Mouse (Mus musculus): ENCODE data around the gene Mif.
"Not testable (repeated sequence)": the region's sequence is repeated elsewhere in the genome, so short reads cannot be mapped to it uniquely, and the experiment has no call there.

The Mif gene

DNA sequence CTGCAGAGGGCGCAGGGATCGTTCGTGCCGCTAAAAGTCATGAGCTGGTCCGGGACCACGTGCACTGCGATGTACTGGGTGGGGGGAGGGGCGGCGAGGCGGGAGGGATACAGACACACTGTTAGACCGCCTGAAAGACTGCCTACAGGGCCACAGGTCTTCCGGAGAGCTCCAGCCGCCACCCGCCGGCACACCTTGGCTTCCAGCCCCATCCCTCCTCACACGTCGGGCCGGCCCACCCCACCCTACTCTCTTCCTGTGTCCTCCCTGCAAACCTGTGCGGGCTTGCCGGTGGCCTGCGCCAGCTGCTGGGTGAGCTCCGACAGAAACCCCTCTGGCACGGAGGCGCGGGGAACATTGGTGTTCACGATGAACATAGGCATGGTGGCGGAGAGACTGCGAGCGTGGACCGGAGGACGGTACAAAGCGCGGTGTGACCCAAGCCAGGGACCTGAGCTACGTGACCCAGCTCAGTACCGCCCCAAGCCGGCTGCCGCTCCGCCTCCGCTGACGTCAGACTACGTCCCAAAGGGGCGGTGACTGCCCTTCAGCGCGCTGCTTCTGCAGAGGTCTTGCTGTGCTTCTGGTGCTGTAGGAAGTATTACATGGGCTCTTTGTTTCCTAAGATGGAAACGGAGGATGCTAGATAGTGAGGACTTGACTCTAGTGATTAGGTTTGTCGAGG is at the start of gene Mif:
Gene Mif (minus strand): TSS at position 455 of the 685 bp plus-strand sequence.
- DNase-seq: peak; percentile 82 to 85

DNA sequence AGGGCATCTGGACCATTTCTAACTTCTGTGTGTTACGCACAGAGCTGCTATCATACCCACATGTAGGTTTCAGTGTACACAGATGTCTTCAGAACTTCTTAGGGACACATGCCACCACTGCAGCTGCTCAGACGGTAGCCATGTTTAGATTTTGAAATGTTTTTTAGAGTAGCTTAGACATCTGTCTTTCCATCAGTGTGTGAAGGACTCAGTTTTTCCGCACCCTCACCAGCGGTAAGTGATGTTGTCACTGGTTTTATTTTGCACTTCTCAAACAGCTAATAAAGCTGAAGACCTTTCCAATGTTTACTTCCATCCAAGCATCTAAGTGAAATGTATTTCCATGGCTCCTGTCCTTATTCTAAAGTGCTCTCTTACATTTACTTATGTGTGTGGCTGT is 46.8 kb upstream of the Mif start:
- no peak for DNase-seq

DNA sequence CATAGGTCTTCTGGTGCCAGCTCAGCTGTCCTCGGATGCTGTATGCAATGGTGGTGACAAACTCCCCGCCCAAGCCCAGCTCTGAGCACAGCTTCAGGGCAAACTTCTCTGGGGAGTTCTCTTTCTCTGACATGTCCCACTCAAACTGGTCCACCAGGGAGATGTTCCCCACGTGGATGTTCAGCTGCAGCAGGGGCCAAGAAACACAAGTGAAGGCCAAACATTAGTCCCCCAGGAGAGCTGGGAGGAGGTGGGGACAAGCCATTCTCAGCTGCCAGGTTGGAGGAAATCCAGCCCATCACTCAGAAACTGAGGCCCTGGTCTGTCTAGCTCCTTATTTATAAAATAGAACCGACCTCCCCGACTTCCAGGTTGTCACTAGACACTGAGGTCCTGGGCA is 44.4 kb upstream of the Mif start:
- no peak for DNase-seq

DNA sequence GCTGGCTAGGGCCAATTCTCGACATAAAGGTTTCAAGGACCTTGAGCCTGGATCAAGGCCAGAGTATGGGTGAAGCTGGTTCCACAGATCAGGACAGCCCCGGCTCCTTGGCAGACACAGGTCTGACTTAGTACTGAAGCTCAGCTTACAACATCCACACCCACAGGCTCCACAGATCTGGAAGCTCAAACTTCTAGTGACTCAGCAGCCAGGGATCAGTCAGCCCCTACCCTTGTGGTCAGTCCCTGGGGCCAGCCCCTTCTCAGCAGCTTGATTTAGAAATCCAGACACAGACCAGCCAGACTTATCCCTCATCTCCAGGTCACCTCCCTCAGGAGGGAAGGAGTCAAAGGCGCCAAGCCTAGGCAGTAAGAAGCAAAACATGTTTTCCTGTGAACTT is 38.8 kb upstream of the Mif start:
- DNase-seq: no peak

DNA sequence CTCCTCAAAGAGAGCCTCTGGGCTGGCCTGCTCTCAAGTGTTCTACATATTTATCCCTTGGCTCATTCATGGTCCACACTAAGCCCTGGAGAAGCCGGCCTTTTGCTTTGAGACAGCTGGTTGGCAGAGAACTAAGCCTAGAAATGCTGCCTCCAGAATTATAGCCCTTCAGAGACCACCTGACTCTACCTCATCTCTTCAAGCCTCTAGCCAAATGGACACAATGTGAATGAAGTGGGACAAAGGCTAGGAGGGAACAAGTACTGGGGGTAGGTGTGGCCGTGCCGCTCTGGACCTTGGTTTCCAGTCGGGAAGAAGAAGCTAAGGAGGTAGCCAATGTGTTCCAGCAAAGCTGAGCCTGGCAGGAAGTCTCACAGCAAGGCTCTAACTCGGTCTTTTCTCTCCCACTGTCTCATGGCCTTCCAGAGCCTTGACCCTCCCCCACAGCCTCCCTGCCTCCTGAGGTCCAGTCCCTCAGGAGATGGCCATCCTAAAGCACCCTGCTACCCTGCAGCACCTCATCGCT is 38.1 kb upstream of the Mif start:
- no peak for DNase-seq

DNA sequence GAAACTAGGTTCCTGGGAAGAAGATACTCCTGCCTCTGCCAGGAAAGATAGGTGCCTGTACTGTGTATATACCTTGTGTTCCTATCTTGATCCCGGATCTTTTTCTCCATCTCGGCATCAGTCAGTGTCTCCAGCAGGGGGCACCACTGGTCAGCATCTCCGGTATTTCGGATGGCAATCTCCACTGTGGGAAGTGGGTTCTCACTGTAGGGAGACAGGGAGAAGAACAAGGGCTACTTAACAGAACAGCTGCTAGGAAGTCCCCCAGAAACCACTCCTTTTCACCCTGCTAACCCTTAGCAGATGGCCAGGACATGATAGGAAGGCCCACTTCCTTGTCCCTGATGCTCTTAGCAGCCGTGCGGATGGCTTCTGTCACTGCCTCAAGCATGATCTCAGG is 37.3 kb upstream of the Mif start:
- peak; percentile 84 to 86 for DNase-seq

DNA sequence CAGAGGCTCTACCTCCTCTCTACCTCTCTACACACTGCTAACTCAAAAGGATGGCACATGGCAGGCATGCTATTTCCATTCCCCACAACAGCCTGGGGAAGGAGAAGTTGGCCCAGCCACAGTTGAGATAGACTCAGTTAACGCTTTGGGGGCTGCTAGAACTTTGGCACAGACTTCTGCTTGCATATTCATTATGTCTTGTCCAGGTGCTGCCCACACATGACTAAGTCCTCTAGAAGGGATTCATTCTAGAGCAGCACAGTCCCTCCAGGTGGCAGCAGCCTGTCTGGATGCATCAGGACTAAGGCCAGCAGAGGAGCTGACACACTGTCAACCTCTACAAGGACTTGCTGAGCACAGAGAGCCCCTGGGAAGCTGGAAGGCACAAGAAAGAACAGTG is 36.2 kb upstream of the Mif start:
- no peak for DNase-seq

DNA sequence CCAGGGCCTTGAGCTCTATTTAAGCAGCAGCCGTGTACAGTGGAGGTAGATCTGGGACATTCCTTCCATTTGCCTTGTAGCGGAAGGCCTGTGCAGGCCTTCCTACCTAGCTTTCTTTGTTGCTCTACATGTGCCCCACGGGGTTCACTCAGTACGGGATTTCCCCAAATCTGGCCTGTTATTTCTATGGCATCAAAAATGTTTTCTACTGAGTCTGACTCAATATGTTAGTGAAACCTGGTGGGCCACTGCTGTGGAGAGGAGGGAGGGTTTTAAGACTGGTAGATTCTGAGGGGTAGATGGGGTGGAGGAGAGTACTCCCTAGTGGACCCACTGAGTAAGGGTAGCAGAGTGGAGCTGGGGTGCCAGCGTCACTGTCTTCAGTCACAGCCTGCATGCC is 35.7 kb upstream of the Mif start:
- no peak for DNase-seq

DNA sequence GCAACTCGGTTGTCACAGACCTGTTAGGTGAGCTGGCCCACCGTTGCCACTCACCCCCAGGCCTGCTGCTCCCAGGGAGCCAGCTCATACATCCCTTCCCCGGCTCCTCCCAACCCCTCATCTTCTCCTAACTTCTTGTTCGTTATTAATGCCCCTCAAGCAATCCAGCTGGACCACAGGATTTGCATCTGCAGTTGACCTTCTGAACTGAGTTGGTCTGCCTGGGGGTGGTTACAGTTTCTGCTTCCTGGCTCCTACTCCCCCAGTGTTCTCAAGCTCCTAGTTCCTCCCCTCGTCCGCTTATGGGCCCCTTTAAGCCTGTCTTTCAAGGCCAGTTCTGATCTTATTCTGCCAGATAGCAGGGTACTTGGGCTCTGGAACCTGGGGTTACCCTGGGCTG is 34.6 kb upstream of the Mif start:
- DNase-seq: no peak

DNA sequence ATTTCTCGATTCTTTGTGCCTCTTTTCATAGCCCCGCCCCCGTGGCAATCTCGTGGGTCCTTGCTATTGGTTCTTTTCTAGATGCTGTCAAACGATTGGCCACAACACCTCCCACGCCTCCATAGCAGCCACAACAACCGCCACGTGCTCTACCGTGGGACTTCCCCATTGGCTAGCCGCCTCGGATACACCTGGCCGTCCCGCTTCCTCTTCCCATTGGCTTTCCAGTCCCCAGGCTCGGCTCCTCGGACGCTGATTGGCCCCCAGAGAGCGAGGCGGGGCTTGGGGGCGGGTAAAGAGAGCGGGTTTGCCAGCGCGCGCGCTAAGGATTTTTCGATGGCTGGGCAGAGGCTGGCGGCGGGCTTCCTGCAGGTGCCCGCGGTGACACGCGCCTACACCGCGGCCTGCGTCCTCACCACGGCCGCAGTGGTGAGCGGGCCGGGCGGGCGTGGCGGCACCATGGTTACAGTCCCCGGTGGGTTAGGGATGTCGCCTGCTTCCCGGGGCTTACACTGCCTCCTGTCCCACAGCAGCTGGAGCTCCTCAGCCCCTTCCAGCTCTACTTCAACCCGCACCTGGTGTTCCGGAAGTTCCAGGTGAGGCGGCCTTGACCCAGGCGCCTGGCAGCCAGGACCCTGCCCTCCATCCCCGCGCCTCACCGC is 33.2 kb upstream of the Mif start, which contains the start of gene Derl3:
Gene Derl3 (plus strand): TSS at position 325 of the 662 bp plus-strand sequence.
- DNase-seq: peak; percentile 93 to 94

DNA sequence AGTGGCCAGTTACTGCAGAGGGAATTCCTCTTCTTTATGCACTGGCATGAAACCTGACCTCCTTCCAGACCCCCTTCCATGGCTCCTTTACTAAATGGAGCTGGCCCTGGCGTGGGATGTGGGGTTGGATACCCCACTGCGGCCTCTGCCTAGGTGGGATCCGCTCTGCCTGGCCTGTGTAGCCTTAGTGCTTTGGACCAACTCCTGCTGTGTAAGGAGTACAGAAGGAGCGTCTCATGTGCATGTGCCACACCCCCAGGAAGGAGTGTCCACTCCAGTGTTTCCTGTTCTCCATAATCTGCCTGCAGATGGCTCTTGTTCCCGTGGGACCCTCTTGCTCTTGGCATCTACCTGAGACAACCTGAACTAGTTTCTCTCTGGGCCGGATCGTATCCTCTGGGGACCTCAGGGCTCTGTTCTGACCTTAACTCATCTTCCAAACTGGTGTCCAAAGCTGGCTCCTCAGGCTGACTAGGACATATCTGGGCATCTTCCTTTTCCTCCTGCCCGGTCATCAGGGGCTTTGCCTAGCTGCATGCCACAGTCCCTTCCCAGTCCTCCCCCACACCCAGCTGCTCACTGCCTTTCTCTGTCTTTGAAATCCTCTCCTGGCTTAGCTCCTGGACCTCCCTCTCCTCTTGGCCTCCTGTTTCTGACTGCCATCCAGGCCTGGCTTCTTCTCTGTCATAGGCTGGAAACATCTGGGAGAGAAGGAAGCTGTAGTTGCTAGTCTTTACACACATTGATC is 29.5 kb upstream of the Mif start:
- DNase-seq: no peak

DNA sequence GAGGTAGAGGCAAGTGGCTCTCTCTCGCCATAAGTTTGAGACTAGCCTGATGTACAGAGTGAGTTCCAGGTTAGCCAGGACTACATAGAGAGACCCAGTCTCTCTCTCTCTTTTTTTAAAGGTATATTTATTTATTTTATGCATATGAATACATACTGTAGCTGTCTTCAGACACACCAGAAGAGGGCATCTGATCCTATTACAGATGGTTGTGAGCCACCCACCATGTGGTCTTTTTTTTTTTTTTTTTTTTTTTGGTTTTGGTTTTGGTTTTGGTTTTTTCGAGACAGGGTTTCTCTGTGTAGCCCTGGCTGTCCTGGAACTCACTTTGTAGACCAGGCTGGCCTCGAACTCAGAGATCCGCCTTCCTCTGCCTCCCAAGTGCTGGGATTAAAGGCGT is 27.5 kb upstream of the Mif start:
- not testable (repeated sequence) for DNase-seq

DNA sequence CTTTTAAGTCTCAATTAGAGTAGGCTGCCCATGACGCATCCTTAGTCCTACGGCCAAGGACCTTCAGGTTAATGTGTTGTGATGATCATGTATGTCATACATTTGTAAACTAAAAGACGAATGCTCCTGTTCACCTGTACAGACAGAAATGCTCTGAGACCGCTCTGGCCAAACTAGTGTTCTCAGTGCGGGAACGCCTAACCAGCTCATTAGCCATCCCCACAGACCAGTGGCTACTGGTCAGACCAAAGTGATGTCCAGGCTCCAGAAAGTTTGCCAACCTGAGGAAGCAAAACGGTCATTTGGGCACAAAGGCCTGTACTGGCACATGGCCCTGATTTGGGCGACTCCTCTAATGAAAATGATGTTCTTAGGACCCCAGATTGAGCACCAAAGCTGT is 24.7 kb upstream of the Mif start:
- DNase-seq: no peak

DNA sequence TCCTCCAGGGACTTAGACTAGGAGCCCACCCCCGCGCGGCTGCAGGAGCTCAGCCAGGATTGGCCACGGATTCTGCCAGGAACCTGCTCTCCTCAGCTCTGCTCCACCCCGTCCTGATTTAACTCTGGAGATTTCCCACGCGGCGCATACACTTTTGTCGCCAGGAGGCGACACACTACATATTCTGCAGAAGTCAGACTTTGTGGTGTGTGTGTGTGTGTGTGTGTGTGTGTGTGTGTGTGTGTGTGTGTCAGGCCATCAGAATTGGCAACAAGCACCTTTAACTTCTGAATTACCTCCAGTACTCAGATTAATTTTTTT is 23.2 kb upstream of the Mif start:
- peak; percentile 77 for DNase-seq

DNA sequence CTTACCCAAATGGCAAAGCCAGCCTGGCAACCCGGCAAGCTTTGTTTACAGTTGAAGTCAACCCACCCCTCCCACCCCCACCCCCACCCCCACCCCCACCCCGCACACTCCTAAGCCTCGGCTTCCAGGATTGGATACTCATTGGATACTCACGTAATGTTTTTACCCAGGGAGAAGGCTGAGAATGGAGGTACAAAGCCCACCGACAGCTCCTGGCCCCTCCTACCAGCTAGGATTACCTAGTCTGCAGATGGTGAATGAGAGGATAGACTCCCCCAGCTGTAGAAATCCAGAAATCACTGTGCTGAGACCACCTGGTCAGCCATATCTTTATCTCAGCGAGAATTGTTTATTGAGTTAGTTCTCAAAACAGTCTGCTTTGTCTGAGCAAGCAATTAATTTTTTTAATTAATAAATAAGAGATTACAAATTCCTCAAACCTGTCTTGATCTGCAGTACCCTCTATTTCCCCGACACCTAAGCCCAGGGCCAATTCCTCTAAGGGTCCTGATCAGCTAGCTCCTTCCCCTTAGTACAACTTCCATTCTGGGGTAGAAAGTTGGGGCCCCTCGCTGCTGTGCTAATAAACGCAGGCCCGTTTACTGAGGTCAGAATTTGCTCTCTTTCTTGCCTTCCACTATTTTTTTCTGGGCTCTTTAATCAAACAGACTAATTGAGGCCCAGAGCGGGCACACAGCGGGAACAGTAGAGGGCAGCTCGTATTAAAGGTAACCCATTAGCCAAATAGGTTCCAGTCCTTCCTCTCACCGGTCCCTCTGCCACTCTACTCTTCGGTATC is 22.6 kb upstream of the Mif start:
- no peak for DNase-seq

DNA sequence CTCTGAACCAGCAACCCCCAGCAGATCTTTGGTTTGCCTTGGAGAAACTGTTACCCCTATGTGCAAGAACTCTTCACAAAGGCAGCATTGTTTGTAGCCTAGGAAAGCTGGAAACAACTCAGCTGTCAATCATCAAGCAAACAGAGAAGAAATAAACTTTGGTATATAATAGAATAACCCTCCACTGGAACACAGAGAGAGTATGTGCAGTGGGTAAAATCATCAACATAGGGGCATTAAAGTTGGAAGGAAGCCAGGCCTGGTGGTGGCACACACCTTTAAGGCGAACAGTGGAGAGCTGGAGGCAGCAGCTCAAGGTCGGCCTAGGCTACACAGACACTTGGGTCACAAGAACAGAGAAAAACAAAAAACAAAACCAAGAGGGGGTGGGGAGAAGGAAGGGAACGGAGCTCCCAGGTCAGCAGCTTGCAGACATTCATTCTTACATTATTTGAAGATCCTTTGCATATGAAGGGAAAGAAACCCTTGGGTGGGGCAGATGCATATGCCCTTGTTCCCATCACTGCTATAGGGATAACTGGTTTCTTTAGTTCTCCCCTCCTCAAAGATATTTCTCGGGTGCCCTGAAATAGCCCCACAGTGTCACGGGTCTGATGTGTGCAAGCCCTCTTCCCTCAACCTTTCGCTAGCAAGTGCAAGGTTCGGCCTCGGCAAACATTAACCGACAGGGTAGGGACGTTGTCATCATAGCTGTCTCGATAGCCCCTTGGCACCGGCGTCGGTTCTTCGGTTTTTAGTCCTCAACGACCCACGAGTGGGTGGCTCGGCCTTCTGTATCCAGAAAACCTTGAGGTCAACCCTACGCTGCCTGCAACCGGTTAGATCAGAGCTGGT is 21.8 kb upstream of the Mif start:
- no peak for DNase-seq

DNA sequence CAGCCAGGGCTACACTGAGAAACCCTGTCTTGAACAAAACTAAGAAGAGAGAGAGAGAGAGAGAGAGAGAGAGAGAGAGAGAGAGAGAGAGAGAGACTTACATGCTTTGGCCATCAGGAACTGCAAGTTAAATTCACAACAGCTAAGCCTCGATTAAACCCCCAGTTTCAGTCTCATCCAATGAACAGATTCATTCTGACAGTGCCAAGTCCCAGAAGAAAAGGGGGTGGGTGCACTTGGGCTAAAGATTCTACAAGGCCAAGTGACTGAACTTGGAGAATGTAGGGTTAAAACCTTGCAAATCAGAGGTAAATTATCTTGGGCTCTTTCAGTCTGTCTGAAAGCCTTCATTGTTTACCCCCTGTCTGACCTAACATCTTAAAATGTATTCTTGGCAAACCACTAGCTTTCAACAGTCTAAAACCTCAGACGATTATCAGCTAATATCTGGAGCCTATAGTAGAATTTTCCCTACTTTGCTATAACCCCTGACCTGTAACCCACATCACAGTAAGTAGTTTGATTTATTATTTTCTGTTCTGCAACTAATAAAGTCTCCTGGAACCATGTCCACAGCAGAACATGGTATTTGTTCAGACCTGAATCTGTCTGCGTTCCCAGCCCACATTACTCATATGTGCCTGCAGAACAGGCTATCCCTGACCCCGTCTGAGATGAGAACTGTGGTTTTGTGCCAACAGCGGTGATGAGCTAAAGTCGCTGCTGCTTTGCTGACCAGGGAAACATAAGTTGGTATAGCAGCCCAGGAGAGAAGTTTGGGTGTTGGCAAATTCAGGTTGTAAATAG is 20.9 kb upstream of the Mif start:
- DNase-seq: no peak

DNA sequence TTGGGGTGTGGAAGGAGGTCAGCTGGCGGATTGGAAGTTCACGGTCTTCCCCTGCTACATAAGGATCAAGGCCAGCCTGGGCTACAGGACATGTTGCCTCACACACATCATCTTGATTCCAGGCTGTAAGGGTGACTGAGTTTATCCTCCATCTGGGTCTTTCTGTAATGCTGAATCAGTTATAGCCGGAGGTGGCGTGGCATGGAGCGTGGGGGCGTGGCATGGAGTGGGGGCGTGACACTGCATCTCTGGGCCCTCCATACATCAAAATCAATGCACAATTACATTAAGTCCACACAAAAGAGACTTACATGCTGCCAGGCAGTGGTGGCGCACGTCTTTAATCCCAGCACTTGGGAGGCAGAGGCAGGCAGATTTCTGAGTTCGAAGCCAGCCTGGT is 20.3 kb upstream of the Mif start:
- no peak for DNase-seq

DNA sequence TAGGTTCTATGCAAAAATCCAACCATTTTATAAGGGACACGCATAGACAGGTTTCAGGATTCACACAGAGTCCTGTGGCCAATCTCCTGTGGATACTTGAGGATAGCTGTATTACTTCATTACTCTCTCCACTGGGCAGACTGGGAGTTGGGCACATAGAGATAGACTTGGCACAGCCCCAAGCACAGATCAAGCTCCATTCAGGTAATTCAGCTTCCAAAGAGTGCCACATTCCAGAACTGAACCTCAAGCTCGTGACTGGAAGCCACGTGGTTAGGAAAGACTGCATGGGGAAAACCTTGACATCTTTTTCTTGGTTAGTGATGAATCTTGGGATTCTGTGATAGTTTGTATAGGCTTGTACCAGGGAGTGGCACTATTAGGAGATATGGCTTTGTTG is 18.8 kb upstream of the Mif start:
- DNase-seq: no peak

DNA sequence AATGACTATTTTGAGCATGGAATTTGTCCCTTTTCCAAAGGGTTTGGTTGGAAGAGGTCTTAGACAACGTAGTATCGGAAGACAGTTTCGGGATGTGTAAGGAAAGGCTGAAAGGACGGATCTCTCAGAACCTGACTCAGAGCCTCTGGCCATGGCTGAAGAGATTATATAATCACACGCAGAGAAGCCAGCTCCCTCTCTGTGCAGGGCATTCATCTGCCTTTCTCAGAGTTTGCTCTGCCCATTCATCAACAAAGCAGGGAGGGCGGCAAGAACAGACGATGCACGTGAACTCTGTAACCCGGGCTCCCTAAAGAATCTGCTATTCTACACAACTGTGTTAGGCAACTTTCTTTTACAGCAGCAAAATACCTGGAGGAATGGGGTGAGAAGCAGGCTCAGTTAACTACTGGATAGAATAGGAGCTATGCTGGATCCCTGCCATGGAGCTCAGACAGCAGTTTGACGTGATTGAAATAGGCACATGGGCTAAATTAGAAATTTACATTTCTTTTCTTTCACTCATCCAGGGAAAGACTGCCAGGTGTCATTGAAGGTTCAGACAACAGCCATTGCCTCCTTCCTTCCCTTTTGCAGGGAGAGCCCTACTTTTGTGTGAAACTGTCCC is 13.6 kb upstream of the Mif start:
- peak; percentile 47 to 63 for DNase-seq

All from cerebellum, postnatal 36 days (tissue).